Mouse (Mus musculus) adrenal gland, adult 8-10 months (tissue): ENCODE measurements at regions not wholly inside any gene's neighbourhood (a gene's known extent, or its start where the extent isn't known, plus 50 kb on each side); places are given as distances from the start of the nearest gene placed in this dataset.

Experiments
- DNase-seq: peaks from one replicate; pipeline ENCODE4 v3.0.0; 2022

- peak; percentile 89 for DNase-seq
These were observed 80.3 kb upstream of the Zfp648 start for GRCm38 (mm10) chr1:154120693-154121092.

GRCm38 (mm10) chr1:154124981-154125380 lies 76.0 kb upstream of the Zfp648 start:
- DNase-seq, result no peak

GRCm38 (mm10) chr1:154126487-154126886 lies 74.5 kb upstream of the Zfp648 start:
- DNase-seq, result no peak

GRCm38 (mm10) chr1:154139488-154139887 lies 61.5 kb upstream of the Zfp648 start:
- no peak for DNase-seq

GRCm38 (mm10) chr1:154143691-154144090 lies 57.3 kb upstream of the Zfp648 start:
- DNase-seq, result no peak

- DNase-seq, result no peak
These were observed 53.9 kb upstream of the Zfp648 start for GRCm38 (mm10) chr1:154147001-154147571.

GRCm38 (mm10) chr1:154148948-154149347 lies 52.0 kb upstream of the Zfp648 start:
- DNase-seq, result peak; percentile 67

- DNase-seq, result no peak
These were observed 51.4 kb upstream of the Zfp648 start for GRCm38 (mm10) chr1:154149431-154150143.

GRCm38 (mm10) chr1:154150167-154150851 lies 50.7 kb upstream of the Zfp648 start:
- DNase-seq, result peak; percentile 76
